Mouse (Mus musculus) kidney, adult 2 months (tissue): ENCODE measurements around the gene Rreb1. TPM values are rescaled to one million over a fixed set of nuclear protein-coding genes. Genes with fewer than 3 reads are reported as not detected.

Experiments used
- DNase-seq: peaks from one replicate; pipeline ENCODE4 v3.0.0; 2021
- H3K27ac ChIP-seq: fragments of 200-500 bp; 2 replicates; pipeline ENCODE4 v1.5.1; 2012; ENCODE audit warnings: low read depth, low read length, control low read depth, inconsistent platforms; ENCODE audit not compliant: insufficient read depth
- H3K27me3 ChIP-seq: fragments of 200-500 bp; replicated peaks from 2 replicates; pipeline ENCODE4 v1.6.1; 2012; ENCODE audit warnings: mild to moderate bottlenecking, moderate library complexity, low read length, inconsistent platforms; ENCODE audit not compliant: control insufficient read depth, insufficient read depth
- H3K36me3 ChIP-seq: fragments of 200-500 bp; 2 replicates; pipeline ENCODE4 v1.6.1; 2012; ENCODE audit warnings: mild to moderate bottlenecking, moderate library complexity, low read length, inconsistent platforms; ENCODE audit not compliant: control insufficient read depth, insufficient read depth
- H3K4me1 ChIP-seq: fragments of 200-500 bp; 2 replicates; pipeline ENCODE4 v1.6.1; 2011; ENCODE audit warnings: low read length; ENCODE audit not compliant: control insufficient read depth, insufficient read depth
- H3K4me3 ChIP-seq: fragments of 200-500 bp; 2 replicates; pipeline ENCODE4 v1.5.1; 2011; ENCODE audit warnings: mild to moderate bottlenecking, low read depth, low read length, control low read depth; ENCODE audit not compliant: insufficient read depth
- CTCF ChIP-seq: fragments of 200-500 bp; conservative IDR thresholded peaks from 2 replicates; pipeline ENCODE4 v1.5.1; 2011; ENCODE audit warnings: low read depth, mild to moderate bottlenecking, control low read depth, low read length, moderate library complexity, mixed read lengths; ENCODE audit not compliant: insufficient read depth, insufficient read length
- POLR2A ChIP-seq: fragments of 200-500 bp; IDR thresholded peaks from one replicate; pipeline ENCODE4 v1.6.1; 2011; ENCODE audit warnings: low read depth, low read length, control low read depth
- WGBS: fragments of 180-500 bp; shearing (Covaris S2); methylation state at CpG from one replicate; pipeline ENCODE4 v1.1.7; 2018; 5-methylcytosine and 5-hydroxymethylcytosine counted together
- polyA plus RNA-seq: library from polyadenylated mRNA; depleted of rRNA; stranded (reverse); fragments of >200 nt; gene quantifications from 2 replicates; pipeline ENCODE4 v1.2.3, GENCODE M21; 2012

Gene Rreb1
- polyA plus RNA-seq, 1 experiment = 16.7 TPM

- no peak for TF ChIP-seq CTCF
- no peak for TF ChIP-seq POLR2A
- Histone ChIP-seq H3K4me1 (peaks cover 20% of the 10 kb centered on the region), H3K27me3 (no peaks in the 10 kb centered on the region), H3K4me3 (no peak overlapping the region), H3K36me3 (no peaks in the 10 kb centered on the region), H3K27ac (no peak overlapping the region)
- DNase-seq = no peak
- WGBS = 88% methylated on average over 6 of the region's 6 CpGs
Observed at GRCm38 (mm10) chr13:37886024-37886423, 107.8 kb downstream of the Rreb1 start.

- TF ChIP-seq POLR2A (no peak), CTCF (no peak)
- H3K27ac ChIP-seq = no peak overlapping the region
- peaks cover 9% of the 10 kb centered on the region; the same call in 1 of the 2 replicates for H3K4me1 ChIP-seq
- no peak overlapping the region for H3K4me3 ChIP-seq
- no peak for DNase-seq
- no peaks in the 10 kb centered on the region for H3K27me3 ChIP-seq
- peaks cover 2% of the 10 kb centered on the region; the same call in 1 of the 2 replicates for H3K36me3 ChIP-seq
- WGBS = 55% methylated on average over 8 of the region's 8 CpGs
Observed at GRCm38 (mm10) chr13:37894756-37895155, 116.6 kb downstream of the Rreb1 start.

GRCm38 (mm10) chr13:37895564-37896254 lies 117.5 kb downstream of the Rreb1 start:
- 31% methylated on average over 6 of the region's 6 CpGs for WGBS
- peak; percentile 85 for DNase-seq
- peaks cover 9% of the 10 kb centered on the region; the same call in 1 of the 2 replicates for H3K4me1 ChIP-seq
- no peak for TF ChIP-seq CTCF
- no peak for TF ChIP-seq POLR2A
- no peaks in the 10 kb centered on the region for H3K27me3 ChIP-seq
- H3K27ac ChIP-seq = peak overlapping the region; percentile 69
- H3K36me3 ChIP-seq = peaks cover 7% of the 10 kb centered on the region
- H3K4me3 ChIP-seq = no peak overlapping the region

GRCm38 (mm10) chr13:37896423-37896822 lies 118.2 kb downstream of the Rreb1 start:
- peaks cover 7% of the 10 kb centered on the region for H3K36me3 ChIP-seq
- no peaks in the 10 kb centered on the region for H3K27me3 ChIP-seq
- 0 out of 2 replicates have a peak overlapping the region, but pooled peaks have one; percentile 18 for H3K27ac ChIP-seq
- peaks cover 9% of the 10 kb centered on the region; the same call in 1 of the 2 replicates for H3K4me1 ChIP-seq
- no peak for DNase-seq
- WGBS = 74% methylated on average over 1 of the region's 1 CpGs
- no peak overlapping the region for H3K4me3 ChIP-seq
- no peak for TF ChIP-seq POLR2A
- TF ChIP-seq CTCF = no peak

GRCm38 (mm10) chr13:37898772-37899171 lies 120.6 kb downstream of the Rreb1 start:
- DNase-seq = no peak
- TF ChIP-seq CTCF = no peak
- TF ChIP-seq POLR2A = no peak
- H3K36me3 ChIP-seq = peaks cover 8% of the 10 kb centered on the region
- no peak overlapping the region for H3K4me3 ChIP-seq
- H3K4me1 ChIP-seq = peaks cover 14% of the 10 kb centered on the region
- no peaks in the 10 kb centered on the region for H3K27me3 ChIP-seq
- H3K27ac ChIP-seq = no peak overlapping the region
- 67% methylated on average over 5 of the region's 5 CpGs for WGBS

- peak overlapping the region; percentile 39; the same call in 1 of the 2 replicates for H3K27ac ChIP-seq
- DNase-seq = peak; percentile 32
- TF ChIP-seq POLR2A (no peak), CTCF (no peak)
- whole genome bisulfite sequencing = 47% methylated on average over 3 of the region's 3 CpGs
- H3K36me3 ChIP-seq = peaks cover 8% of the 10 kb centered on the region
- H3K4me1 ChIP-seq = peaks cover 7% of the 10 kb centered on the region
- H3K27me3 ChIP-seq = no peaks in the 10 kb centered on the region
- H3K4me3 ChIP-seq = no peak overlapping the region
Observed at GRCm38 (mm10) chr13:37903036-37903435, 124.8 kb downstream of the Rreb1 start.

GRCm38 (mm10) chr13:37903476-37903875 lies 125.3 kb downstream of the Rreb1 start:
- Histone ChIP-seq H3K27ac (no peak overlapping the region), H3K4me3 (no peak overlapping the region), H3K36me3 (peaks cover 8% of the 10 kb centered on the region), H3K4me1 (peaks cover 7% of the 10 kb centered on the region), H3K27me3 (no peaks in the 10 kb centered on the region)
- 57% methylated on average over 4 of the region's 4 CpGs for WGBS
- no peak for TF ChIP-seq CTCF
- no peak for TF ChIP-seq POLR2A
- peak; percentile 51 for DNase-seq
